Mouse (Mus musculus) cerebellum, adult 18-20 months (tissue): ENCODE data around the gene Sbk2.

Experiments
- DNase-seq, 2 experiments: peaks; one replicate each; pipeline ENCODE4 v3.0.0; 2021

The Sbk2 gene

GRCm38 (mm10) chr7:4920976-4921823 is 43.0 kb downstream of the Sbk2 start:
- peak in 1 of 2 experiments; percentile 19 for DNase-seq

GRCm38 (mm10) chr7:4920496-4920895 is 43.7 kb downstream of the Sbk2 start:
- peak in 1 of 2 experiments; percentile 15 for DNase-seq

GRCm38 (mm10) chr7:4919971-4920370 is 44.2 kb downstream of the Sbk2 start:
- DNase-seq: no peak

- no peak for DNase-seq
Observed at GRCm38 (mm10) chr7:4919096-4919495, 45.1 kb downstream of the Sbk2 start.

GRCm38 (mm10) chr7:4918681-4919080 is 45.5 kb downstream of the Sbk2 start:
- DNase-seq: no peak

- DNase-seq: no peak
Observed at GRCm38 (mm10) chr7:4917494-4917893, 46.7 kb downstream of the Sbk2 start.

- DNase-seq: peak; percentile 51 to 62
Observed at GRCm38 (mm10) chr7:4915669-4916416, 48.4 kb downstream of the Sbk2 start.

- DNase-seq: peak; percentile 93 to 97
Observed at GRCm38 (mm10) chr7:4915007-4915665, 49.1 kb downstream of the Sbk2 start, which contains the start of gene Zfp628. Gene Zfp628, plus strand, starts transcription at chr7:4915217.

GRCm38 (mm10) chr7:4912248-4912647 is 52.0 kb downstream of the Sbk2 start:
- DNase-seq: no peak

GRCm38 (mm10) chr7:4911561-4911960 is 52.6 kb downstream of the Sbk2 start:
- peak in 1 of 2 experiments; percentile 65 for DNase-seq

GRCm38 (mm10) chr7:4906466-4906950 is 57.7 kb downstream of the Sbk2 start, which contains the start of gene Gm36210:
Gene Gm36210, minus strand, starts transcription at chr7:4906516.
- DNase-seq: no peak

GRCm38 (mm10) chr7:4902404-4902803 is 61.8 kb downstream of the Sbk2 start:
- no peak for DNase-seq

- DNase-seq: no peak
Observed at GRCm38 (mm10) chr7:4901171-4901570, 63.0 kb downstream of the Sbk2 start.

- no peak for DNase-seq
Observed at GRCm38 (mm10) chr7:4900523-4900851, 63.7 kb downstream of the Sbk2 start.

GRCm38 (mm10) chr7:4899649-4900522 is 64.3 kb downstream of the Sbk2 start:
- peak in 1 of 2 experiments; percentile 24 for DNase-seq

- DNase-seq: peak in 1 of 2 experiments; percentile 42
Observed at GRCm38 (mm10) chr7:4898851-4899648, 65.2 kb downstream of the Sbk2 start.

- no peak for DNase-seq
Observed at GRCm38 (mm10) chr7:4895186-4895585, 69.0 kb downstream of the Sbk2 start.
